Mouse (Mus musculus) heart, postnatal 10 days (tissue): ENCODE measurements at regions not wholly inside any gene's neighbourhood (a gene's known extent, or its start where the extent isn't known, plus 50 kb on each side); places are given as distances from the start of the nearest gene placed in this dataset.

ENCODE experiments used
- DNase-seq, 2 experiments: peaks; one replicate each; pipeline ENCODE4 v3.0.0; 2021
- intact Hi-C: fragments of 180-260 bp; cut with DNase I; formaldehyde crosslinking; loops from one replicate; pipeline ENCODE4 v1.15.1; 2025

- no peak for DNase-seq
- intact Hi-C loops: no loop called here
These were observed 74.3 kb upstream of the Grb10 start for GRCm38 (mm10) chr11:12112646-12113353.

GRCm38 (mm10) chr11:12107711-12108110 is 69.2 kb upstream of the Grb10 start:
- DNase-seq: no peak
- intact Hi-C loops: no loop called here

- intact Hi-C loops: no loop called here
- peak; percentile 9 to 17 for DNase-seq
These were observed 52.5 kb upstream of the Grb10 start for GRCm38 (mm10) chr11:12090961-12091360.

GRCm38 (mm10) chr11:12089788-12090365 is 51.4 kb upstream of the Grb10 start:
- DNase-seq: no peak
- intact Hi-C loops: no loop called here
